Mouse (Mus musculus) T-helper 17 cell (primary cell): Measurements from ENCODE around the gene Rab43.

Source experiments
- in situ Hi-C, 2 experiments: fragments of 300-600 bp; cut with MboI, MseI; formaldehyde crosslinking; loops; 1 replicate in 1 of 2; 2 replicates in 1 of 2; pipeline ENCODE4 v1.15.1; 2025; ENCODE audit warnings: high pct_unique_total_duplicates in 2 of 2

Rab43 gene

DNA sequence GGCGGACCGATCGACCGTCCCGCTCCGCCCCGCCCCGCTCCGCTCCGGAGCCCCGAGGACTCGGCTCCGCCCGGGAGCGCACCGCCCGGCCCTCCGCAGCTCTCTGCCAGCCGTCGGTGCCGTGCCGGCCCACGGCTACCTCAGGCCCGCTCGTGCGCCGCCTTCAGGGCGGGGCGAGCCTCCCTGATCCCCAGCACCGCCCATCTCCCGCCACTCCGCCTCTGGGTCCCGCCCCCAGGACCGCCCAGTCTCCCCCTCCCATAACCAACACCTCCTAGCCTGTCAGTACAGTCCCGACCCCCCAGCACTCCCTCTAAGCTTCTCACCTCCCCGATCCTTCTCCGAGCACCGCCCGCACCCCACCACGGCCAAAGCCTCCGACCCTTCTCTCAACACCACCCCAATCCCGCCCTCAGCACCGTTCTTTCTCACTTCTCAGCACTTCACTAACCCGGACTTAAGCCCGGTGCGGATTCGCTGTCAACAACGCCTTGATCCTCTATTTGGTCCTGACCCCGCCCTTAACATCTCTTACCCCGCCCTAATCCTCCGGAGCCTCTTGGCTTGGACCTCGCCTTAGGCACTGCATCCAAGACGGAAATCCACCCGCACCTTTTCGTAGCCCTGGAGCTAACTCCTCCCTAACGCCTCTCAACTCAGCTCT lies at the start of gene Rab43:
Gene Rab43, minus strand, starts transcription at position 490 of the 664 bp plus-strand sequence.
- in situ Hi-C loops, result no loop called here

DNA sequence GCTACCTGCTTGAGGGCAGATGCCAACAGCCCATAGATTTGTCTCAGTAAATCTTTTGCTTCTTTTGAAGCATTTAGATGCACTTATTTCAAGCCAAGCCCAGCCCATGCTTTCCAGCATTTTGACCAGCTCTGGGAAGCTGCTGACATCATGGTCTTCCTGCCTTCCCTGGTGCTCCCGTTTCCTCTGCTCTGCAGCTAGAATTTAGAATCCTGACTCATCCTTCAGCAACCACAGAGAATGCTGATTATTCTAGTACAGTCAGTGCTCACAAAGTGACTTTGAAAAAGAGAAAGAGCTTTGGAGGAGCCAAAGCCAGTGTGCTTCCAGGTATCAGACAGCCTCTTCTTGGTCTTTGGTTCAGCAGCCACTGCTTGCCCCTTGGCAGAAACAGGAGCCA lies 45.1 kb upstream of the Rab43 start:
- in situ Hi-C loops, result no loop called here

DNA sequence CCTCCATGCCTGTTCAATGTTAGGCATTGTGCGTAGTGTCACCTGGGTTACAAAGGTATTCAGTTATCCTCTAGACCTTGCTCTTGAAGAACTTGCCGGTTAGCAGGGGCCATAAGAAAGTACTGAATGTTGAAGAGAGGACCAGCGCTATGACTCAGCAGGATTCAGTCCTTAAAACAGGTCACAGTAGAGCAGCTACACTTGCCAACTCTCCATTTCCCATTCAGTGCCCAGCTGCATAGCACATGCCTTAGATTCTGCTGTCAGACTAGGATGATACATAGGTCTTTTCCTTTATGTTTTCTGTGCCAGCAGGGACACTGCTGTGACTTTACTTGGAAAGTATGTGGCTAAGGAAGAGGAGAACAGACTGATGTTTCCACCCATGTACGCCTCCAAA lies 41.5 kb upstream of the Rab43 start:
- in situ Hi-C loops, result no loop called here

DNA sequence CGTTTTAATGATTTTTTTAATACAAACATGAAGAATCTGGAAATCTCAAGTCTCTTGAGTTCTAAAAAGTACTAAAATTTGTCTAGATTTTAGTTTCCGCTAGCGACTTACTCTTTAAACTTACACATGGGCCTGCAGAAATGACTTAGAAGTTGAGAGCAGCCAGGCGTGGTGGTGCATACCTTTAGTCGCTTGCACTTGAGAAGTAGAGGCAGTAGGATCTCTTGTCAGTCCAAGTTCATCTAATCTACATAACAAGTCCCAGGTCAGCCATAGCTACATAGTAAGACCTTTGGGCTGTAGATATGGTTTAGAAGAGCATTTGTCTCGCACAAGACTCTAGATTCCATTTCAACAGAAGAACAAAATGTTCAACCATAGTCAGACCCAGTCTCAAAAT lies 39.9 kb upstream of the Rab43 start:
- in situ Hi-C loops, result no loop called here

DNA sequence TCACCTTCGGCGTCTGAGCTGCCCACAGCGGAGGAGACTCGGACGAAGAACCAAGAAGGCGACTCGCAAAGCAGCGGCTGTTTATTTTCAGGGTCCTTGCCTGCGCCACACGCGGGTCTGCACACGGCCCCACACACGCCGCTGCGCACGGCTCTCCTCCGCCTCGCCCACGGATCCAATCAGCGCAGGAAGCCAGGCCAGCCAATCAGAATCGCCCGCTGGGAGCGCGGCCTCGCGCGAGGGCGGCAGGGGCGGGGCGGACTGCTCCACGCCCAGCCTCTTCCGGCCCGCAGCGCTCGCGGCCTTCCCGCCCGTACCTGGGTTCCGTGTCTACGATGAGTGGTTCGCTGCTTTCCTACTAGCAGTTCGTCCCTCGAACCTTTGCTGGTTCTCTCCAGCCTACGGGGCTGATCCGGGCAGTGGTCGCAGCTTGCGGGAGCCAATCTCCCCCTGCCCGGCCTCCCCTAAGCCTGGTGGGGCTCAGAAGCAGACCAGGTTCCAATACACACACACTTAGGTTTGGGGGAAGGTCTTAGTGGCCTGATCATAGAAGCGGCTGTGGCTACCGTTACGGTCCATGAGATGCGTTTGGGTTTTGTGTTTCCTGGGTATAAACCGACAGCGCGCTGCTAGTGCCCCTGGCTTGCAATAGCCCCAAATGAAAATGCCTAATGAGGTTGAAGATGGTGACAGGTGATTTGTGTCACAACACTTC lies 39.1 kb upstream of the Rab43 start, which contains the start of gene Cnbp:
Gene Cnbp, minus strand, starts transcription at position 207 of the 715 bp plus-strand sequence.
- in situ Hi-C loops, result no loop called here

DNA sequence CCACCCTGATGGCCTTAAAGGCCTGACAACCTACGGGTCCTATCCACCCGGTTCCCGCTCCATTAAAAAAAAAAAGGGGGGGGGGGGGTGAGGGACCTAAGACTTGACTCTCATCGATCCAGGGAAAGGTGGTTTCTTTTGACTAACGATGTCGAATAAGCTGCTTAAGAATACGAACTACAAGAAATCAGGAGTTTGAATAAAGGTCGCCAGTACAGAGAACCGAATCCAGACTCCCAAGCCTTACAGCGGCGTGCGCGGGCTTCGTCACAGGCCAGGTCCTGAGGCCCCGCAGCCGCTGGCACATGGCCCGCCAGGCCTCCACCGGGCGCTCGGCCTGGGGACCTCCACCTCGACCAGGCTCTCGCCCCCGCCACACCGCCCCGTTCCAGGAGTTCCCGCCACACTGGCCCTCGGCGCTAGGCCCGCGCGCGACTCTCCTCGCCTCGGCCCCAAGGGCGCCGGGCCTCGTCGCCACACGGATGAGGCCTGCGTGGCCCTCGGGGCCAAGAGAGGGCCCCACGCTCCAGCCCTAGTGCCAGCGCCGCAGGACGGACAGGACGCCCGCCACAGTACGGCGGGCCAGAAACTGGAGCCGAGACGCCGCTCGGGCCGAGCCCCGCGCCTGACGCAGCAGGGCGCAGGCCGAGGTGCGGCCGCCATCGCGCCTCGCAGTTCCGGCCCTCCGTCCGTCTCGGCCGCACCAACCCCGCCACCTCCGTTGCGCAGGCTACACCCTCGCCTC lies 38.4 kb upstream of the Rab43 start:
- in situ Hi-C loops, result no loop called here

DNA sequence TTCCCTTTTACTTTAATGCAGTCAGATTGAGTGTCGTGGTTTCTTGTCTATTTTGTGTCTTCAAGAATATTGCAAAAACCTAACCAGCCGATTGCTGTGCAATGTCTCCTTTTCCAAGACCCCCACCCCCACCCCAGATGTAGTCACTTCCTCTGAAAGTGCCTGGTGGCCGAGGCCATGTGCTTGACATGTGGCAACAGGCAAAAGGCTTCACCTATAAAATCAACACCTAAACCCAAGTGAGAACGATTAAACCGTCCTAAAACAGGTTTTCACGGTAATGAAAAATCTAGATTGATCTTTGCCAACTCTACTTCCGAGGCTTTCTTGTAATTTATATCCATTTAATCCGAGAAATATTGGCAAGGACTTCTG lies 37.8 kb upstream of the Rab43 start:
- in situ Hi-C loops, result no loop called here

DNA sequence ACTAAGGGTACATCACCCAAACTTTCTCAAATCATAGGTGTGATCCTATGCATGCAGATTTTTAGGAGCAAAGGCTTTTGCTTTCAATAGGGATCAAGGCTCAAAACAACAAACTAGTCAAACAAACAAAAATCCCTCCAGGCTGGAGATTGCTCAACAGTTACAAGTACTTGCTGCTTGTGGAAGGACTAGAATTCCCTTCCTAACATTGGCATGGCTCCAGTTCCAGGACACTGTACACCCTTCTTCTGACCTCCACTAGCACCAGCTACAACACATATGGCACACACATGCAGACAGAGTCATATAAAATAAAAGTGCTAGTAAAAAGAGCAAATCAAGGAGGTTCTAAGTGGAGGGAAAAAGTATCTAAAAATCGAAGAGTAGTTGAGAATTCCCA lies 34.8 kb upstream of the Rab43 start:
- in situ Hi-C loops, result no loop called here

DNA sequence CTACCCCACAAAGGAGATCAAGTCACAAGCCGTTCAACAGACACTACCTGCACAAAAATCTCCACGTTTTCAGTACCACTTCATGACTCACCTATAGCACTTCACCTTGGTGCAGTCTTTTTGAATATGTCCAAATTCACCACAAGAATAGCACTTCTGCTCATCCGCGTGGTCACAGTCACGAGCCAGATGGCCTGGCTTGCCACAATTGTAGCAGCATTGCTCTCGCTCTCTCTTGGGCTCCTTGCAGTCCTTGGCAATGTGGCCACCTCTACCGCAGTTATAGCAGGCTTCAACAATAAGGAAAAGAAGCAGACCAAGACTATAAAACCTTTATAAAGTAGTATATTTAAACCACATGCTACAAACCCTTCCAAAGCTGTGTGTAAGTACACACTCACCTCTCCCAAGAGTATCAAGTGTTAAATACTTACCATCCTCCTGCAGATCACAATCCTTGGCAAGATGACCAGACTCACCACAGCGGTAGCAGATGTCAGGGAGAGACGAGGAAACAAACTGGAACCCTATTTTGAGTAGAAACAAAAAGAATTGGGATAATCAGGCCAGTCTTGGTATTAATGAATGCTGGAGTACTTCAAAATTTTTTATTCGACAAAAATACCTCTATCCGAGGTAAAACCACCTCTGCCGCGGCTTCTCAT lies 33.2 kb upstream of the Rab43 start:
- in situ Hi-C loops, result no loop called here

DNA sequence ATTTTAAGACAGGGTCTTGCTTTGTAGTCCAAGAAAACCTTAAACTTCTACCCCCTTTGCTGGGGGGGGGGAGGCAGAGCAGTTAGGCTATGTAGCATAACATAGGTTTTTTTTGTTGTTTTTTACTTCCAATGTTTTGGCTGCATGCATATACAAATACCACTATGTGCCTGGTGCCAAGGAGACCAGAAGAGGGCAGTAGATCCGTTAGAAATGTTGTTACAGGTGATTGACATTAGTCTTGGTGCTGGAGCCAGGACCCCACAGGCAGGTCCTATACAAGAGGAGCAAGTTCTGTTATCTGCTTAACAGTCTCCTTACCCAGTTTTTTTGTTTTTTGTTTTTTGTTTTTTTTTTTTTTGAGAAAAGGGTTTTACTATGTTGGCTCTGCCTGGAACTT lies 30.3 kb upstream of the Rab43 start:
- in situ Hi-C loops, result no loop called here

DNA sequence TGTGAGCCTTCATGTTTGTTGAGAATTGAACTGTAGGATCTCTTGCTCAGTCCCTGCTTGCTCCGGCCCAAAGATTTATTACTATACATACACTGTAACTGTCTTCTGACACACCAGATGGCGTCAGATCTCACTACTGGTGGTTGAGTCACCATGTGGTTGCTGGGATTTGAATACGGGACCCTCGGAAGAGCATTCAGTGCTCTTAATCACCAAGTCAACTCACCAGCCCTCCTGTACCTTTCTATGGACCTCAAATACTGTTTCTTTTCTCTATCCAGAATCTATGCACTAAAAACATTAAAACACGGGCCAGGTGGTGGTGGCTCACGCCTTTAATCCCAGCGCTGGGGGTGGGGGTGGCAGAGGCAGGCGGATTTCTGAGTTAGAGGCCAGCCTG lies 29.7 kb upstream of the Rab43 start:
- in situ Hi-C loops, result no loop called here

DNA sequence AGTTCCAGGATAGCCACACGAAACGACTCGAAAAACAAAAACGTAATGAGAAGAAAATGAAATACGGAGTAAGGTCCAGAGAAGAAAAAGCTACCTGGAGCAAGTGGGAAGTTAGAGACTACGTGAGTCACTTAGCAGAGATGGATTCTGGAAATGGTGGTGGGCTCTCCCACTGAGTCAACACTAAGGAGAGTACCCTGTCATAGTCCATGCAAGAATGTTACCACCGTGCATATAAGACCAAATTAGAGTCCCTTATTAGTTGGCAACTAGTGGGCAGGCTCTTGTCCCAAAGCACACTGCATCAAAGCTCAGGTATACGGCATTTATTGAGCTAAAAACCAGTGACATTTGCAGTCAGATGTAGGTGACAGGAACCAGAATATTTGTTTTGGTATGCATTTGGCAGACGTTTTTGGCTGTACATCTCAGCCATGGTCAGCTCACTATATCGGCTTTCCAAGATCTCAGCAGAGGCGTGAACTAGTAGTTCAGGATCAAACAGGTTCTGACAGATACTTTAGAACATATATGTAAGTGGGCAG lies 27.9 kb upstream of the Rab43 start:
- in situ Hi-C loops, result no loop called here

DNA sequence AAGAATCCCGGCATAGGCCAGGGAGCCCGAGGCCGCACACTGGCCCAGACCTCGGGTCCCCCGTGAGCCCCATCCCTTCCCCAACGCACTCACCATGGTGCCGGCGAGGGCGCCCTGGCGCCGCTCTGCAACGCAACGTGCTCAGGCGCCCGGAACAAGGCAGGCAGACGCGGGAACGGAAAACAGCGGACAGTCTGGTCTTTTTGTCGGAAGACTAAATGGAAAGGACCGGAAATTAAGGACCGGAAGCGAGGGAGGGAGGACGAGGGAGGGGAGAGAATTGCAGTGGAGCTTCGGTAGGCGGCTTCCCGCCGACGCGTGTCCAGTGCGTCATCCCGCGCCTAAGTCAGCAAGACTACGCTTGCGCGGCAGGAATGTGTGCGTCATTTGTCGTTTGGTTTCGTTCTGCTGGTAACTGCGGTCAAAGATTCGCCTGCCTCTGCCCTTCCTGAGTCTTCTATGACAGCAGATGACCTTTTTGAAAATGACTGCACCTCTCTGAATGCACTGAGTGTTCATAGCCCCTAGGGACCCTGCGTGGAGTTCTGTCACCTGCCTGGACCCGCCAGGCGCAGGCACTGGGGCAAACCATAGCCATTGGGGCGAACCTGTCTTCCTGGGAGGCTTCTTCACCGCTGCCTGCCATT lies 26.7 kb upstream of the Rab43 start, which contains the start of gene Isy1:
Gene Isy1, minus strand, starts transcription at position 248 of the 647 bp plus-strand sequence.
- in situ Hi-C loops, result no loop called here

DNA sequence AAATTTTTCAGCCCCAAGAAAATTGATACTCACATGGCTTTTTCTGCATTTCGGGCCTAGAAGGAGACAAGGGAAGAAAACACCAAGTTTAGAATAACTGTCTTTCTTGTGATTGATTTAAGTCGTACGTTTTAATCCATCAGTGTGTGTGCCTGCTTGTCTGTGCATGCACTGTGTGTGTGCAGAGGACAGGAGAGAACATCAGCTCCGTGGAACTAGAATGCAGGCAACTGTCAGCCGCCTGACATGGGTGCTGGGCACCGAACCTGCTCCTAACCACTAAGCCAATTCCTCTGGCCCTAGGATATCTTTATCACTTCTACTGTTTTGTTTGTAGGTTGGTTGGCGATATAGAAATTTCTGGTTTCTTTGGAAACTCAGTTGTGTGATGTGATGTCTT lies 23.7 kb upstream of the Rab43 start, which contains the start of gene Gm45140:
Gene Gm45140, minus strand, starts transcription at position 101 of the 400 bp plus-strand sequence.
- in situ Hi-C loops, result no loop called here

DNA sequence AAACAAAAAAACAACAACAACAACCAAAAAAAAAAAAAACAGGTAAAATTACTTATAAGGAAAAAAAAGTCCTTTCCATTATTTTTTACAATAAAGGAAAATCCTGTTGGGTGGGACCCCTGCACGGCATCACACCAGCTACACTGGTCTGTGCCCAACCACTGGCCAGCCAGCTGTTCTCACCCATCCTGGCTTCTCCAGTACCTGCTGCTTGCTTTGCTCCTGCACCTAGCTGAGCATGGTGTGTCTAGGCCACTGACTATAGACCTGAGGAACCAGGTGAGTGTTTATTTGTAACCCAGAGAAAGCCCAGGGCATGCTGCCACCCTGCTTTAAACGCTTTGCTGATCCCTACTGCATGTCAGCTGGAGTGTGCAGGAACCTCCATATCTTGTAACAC lies 8.4 kb upstream of the Rab43 start:
- in situ Hi-C loops, result no loop called here

DNA sequence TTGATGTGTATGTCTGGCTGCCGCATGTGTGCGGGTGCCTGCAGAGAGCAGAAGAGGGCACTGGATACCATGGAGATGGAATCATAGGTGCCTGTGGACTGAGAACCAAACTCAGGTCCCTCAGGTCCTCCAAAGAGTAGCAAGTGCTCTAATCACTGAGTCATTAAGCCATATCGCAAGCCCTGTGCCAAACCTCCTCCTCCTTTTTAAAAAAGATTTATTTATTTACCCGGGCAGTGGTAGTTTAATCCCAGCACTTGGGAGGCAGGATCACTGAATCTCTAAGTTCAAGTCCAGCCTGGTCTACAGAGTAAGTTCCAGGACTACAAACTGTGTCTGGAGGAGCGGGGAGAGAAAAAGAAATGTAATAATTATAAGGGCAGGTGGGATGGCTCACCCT lies 2.5 kb upstream of the Rab43 start:
- in situ Hi-C loops, result no loop called here

DNA sequence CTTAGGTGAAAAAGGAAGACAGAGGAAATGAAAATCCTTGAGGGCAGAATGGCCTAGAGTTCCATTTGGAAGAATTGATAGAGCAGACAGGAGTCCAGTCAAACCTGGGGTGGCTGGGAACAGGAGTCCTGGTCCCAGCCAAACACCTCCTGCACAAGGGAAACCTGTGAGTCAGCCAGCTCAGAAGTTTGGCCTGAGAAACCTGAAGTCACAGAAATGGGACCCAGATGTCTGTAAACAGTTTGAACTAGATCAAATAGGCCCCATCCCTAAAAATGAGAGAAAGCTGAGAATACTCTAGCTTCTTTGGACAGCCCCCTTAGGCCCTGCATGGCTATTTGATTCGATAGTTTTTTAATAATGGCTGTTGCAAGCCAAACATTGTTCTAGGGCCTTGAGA lies 692 bp upstream of the Rab43 start:
- in situ Hi-C loops, result no loop called here

DNA sequence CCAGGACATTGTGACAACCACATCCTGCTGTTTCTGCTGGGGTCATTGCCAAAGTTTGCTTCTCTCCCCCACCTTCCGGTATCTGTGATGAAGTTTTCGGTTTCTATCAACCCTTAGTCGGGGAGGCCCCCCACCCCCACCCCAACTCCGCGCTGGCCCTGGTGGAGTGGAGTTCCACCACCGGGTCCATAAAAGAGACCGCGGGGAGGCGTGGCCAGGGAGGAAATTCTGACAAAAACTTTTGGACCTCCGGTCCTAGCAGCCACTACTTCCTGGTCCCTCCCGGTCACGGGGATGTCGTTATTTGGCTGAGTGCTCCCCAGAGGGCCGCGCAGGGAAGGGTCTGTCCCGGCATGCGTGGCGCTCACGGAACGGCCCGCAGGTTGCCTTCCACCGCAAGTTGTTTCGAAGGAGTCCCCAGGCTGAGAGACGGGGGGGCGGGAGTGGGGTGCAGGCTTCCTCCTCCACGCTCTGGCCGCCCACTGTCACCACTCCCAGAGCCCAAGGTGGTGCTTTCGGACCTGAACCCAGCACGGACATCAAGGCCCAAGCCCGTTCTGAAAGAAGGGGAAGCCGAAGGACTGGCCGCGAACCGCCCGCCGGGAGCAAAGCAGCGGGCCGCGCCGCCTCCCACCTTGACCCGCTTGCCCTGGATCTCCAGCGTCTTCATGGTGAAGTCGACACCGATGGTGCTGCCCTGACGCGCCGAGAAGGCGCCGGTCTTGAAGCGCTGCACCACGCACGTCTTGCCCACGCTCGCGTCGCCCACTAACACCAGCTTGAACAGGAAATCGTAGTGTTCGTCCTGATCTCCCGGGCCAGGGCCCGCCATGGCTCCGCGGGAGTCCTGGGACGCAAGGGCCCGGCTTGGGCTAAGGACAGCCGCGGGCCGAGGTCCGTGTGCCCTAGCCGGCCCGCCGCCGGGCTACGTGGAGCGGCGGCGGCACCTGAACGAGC lies 973 bp downstream of the Rab43 start:
- in situ Hi-C loops, result no loop called here

DNA sequence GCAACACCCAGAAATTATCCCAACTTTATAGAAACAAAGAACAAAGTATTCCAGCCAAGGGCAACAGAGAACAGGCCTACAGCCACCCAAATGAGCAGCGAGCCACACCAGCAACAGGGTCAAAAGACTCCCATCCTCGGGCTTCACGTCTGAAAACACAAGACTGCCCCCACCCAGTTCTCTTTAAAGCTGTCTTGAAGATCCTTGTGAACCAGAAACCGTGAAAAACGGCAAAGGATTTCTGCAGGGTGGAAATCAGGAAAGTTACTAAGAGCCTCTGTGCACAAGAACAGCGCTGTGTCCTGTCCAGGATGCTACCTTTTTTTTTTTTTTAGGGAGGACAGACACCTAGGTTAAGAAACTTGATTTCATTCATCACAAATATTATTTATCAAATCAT lies 1.7 kb downstream of the Rab43 start:
- in situ Hi-C loops, result no loop called here

DNA sequence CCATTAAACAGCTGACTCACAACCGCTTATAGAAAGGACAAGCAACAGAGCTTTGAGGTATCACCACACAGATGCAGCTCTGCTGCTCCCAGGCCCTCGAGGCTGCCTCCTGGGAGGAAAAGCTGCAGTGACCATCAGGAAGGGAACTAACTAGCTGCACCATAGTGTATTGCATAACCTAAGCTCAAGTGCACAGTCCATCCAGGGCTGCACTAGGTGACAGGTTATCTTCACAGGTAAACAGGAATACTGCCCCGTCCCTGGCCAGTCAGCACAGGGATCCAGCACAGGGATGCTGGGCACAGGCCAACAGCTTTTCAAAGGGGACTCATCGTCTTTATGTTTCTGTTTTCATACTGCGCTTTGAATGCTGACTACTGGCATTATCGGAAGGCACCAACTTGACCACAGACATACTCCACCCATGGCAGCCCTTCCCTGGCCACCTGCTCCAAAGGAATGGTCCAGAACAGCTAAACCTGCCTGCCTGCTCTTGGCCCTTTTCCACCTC lies 2.3 kb downstream of the Rab43 start:
- in situ Hi-C loops, result no loop called here
